In genomic region chr5:122988021-122988751, GRCm38 (mm10) we compare ENCODE assay signal across 8 mouse cellular contexts. TPM values are rescaled to one million over a fixed set of nuclear protein-coding genes. Genes with fewer than 3 reads are reported as not detected.
DNase-seq lines count a peak whose midpoint lies in the region; ATAC-seq lines count a peak whose summit lies in the region.

No protein-coding gene starts in this region.

- H3K27me3 ChIP-seq in embryonic facial prominence, embryonic 11.5 days (ENCODE audit: control insufficient read depth, insufficient read depth, low read length): no peaks in the 10 kb centered on the region

- peaks cover 15% of the 10 kb centered on the region for H3K4me1 ChIP-seq in embryonic facial prominence, embryonic 11.5 days (ENCODE audit: control insufficient read depth, insufficient read depth, low read length)

- peak overlapping the region; percentile 51 for H3K4me3 ChIP-seq in embryonic facial prominence, embryonic 11.5 days (ENCODE audit: low read depth, low read length)

- DNase-seq in CD4-positive, CD25-positive, alpha-beta regulatory T cell, adult 2 months (ENCODE audit: low read depth, low spot score): peak; percentile 68
- DNase-seq in adipocyte (ENCODE audit: low spot score): peak; percentile 25
- peak; percentile 69 for DNase-seq in embryonic facial prominence, embryonic 11.5 days (ENCODE audit: low spot score)
- DNase-seq in heart, postnatal 36 days: peak; percentile 61 to 67
- DNase-seq in layer of hippocampus, adult 8-10 months (ENCODE audit: low spot score in 2 of 2): peak; percentile 34 to 48
- DNase-seq in lung, postnatal 25 days (ENCODE audit: low spot score): peak; percentile 21
- DNase-seq in retina, postnatal 1 day: peak; percentile 66
- DNase-seq in urinary bladder, postnatal 4 days (ENCODE audit: low spot score in 2 of 2): peak; percentile 26 to 65

- peak overlapping the region; percentile 57 for H3K27ac ChIP-seq in embryonic facial prominence, embryonic 11.5 days (replicated peaks; ENCODE audit: low read depth, low read length)

- intact Hi-C loops in heart, postnatal 36 days (cut with DNase I): no loop called here

- 0% methylated on average over 35 of the region's 41 CpGs for WGBS in embryonic facial prominence, embryonic 11.5 days

- no peak for ATAC-seq in embryonic facial prominence, embryonic 11.5 days (replicated peaks; ENCODE audit: insufficient number of reproducible peaks, low FRiP score, low TSS enrichment, low read depth)

- no peaks in the 10 kb centered on the region for H3K36me3 ChIP-seq in embryonic facial prominence, embryonic 11.5 days (replicated peaks; ENCODE audit: control insufficient read depth, insufficient read depth, low read depth, low read length)

- H3K9me3 ChIP-seq in embryonic facial prominence, embryonic 11.5 days (replicated peaks; ENCODE audit: control insufficient read depth, low read length): no peaks in the 10 kb centered on the region

- H3K4me2 ChIP-seq in embryonic facial prominence, embryonic 11.5 days (ENCODE audit: low read depth, low read length): peak overlapping the region; percentile 97

- H3K9ac ChIP-seq in embryonic facial prominence, embryonic 11.5 days (replicated peaks; ENCODE audit: low read length): peak overlapping the region; percentile 83

RNA-seq across cellular contexts. Expression of gene Kdm2b, which starts 1.4 kb away (rescaled TPM):
- polyA plus RNA-seq in embryonic facial prominence, embryonic 11.5 days (2014; fragmentation: Nextera tagmentation; extraction: Ambion mirVana): 54.1 and 59.0 TPM in 2 replicates
- total RNA-seq in heart, postnatal 36 days (2021): 10 to 100 TPM; 16.6 to 19.0 TPM
- 10 to 100 TPM; 29.1 to 40.3 (median 34.6) TPM for total RNA-seq in layer of hippocampus, adult 8-10 months (2022)

RNA-seq across cellular contexts. Expression of gene Orai1, which starts 26.7 kb away (rescaled TPM):
- polyA plus RNA-seq in embryonic facial prominence, embryonic 11.5 days (2014; fragmentation: Nextera tagmentation; extraction: Ambion mirVana): 9.1 and 9.6 TPM in 2 replicates
- 10 to 100 TPM; 16.7 to 19.3 TPM for total RNA-seq in heart, postnatal 36 days (2021)
- 10 to 100 TPM in 3 of 4 experiments, 1 to 10 TPM in 1; 9.4 to 16.0 (median 14.1) TPM for total RNA-seq in layer of hippocampus, adult 8-10 months (2022)

RNA-seq across cellular contexts. Expression of gene Morn3, which starts 58.6 kb away (rescaled TPM):
- polyA plus RNA-seq in embryonic facial prominence, embryonic 11.5 days (2014; fragmentation: Nextera tagmentation; extraction: Ambion mirVana): 0.91 TPM in 1 of 2 replicates, not detected in the other
- not detected for total RNA-seq in heart, postnatal 36 days (2021)
- not detected for total RNA-seq in layer of hippocampus, adult 8-10 months (2022)
